Mouse (Mus musculus): ENCODE data around the gene Dusp10.

Gene Dusp10

GRCm38 (mm10) chr1:184053711-184054110, 40.6 kb downstream of the Dusp10 start:
- DNase-seq (ENCODE audit: low spot score in 2 of 2) = no peak

- no peak for DNase-seq (ENCODE audit: low spot score in 2 of 2)
Observed at GRCm38 (mm10) chr1:184054176-184054575, 41.1 kb downstream of the Dusp10 start.

- no peak for DNase-seq (ENCODE audit: low spot score in 2 of 2)
Observed at GRCm38 (mm10) chr1:184058206-184058605, 45.1 kb downstream of the Dusp10 start.

DNA sequence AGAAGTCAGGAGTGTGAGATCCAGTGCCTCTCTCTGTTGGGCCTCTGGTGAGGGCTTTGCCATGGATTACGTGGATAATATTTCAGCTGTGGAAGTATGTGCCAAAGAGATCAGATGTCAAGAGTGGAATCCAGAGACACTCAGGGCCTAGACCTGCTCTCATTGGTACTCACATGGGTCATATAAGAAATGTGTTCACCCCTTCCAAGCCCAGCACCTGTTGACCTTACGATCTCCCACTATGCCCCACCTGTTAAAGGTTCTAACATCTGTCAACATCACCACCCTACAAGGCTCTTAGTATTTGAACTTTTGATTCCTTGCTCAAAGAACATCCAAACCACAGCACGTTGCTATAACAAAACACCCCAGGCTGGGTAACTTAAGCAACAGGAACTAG, 46.7 kb downstream of the Dusp10 start:
- no peak for DNase-seq (ENCODE audit: low spot score in 2 of 2)

DNA sequence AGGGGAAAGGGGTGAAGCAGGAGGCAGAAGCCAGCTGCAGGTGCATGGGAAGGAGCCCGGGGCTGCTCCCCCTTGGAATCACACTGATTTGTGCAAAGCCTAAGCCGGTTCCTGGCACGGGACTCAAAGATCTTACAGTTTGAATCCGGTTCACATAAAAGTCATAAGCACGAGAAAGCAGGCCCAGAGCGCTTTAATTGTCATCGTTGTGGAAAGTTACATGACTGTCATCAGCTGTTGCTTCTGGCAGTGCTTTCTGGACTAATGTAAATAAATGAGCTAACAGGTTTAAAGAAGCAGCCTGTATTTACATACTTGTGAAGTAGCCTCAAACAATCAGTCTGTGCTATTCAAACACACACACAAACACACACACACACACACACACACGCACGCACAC, 47.3 kb downstream of the Dusp10 start:
- DNase-seq (ENCODE audit: low spot score in 2 of 2) = no peak

DNA sequence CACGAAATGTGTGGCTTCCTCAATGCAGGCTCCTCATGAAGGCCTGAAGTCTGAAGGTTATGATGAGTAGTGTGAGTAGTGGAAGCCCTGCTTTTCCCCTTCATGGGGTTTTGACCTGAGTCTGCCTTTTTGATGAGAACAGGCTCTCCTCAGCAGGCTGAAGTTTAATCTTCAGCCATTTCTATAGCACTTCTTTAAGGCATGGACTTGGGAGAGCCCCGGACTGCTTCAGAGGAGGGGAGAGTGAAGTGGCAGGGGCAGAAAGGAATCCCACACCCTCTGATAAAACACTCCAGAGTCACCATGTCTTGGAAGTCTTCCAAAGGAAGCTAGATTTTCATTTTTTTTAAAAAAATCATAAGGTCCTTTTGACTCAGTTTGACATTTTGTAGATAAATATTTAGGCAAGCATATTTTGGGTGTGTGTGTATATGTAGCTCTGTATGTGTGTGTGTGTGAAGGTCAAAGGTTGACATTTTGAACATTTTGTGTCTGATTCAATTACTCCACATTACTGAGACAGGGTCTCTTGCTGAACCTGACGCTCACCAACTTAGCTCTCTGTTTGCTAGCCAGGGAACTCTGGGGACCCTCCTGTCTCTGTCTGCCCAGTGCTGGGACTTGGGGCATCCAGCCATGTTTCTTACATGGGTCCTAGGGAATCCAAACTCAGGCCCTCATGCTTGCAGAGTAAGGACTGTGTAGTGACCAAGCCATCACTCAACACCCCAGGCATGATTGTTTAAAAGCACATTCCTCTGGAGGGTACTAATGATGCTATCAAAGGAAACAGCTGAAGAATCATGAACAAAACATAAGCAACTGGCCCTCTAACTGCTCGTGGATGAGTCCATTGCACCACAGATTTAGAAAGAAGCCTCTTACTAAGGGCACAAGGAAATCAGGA, 48.0 kb downstream of the Dusp10 start:
- no peak for DNase-seq (ENCODE audit: low spot score in 2 of 2)

- no peak for DNase-seq (ENCODE audit: low spot score in 2 of 2)
Observed at GRCm38 (mm10) chr1:184061901-184062300, 48.8 kb downstream of the Dusp10 start.

DNA sequence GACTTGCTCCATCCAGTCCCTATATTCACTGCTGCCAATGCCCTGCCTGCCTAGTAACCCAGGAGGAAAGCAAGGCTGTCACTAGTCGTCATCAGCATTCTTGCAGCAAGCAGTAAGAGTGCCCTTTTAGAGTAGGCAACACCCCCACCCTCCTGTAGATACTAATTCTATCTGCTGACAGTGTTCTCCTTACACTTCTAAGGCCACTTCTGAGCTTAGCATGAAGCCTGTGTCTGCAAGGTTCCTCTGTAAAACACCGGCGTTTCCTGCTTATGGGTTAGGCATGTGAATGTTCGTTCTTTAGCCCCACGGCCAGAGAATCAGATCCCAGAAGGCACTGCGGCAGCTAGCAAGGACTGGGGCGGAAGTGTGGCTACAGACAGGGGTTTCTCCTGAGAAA, 51.2 kb downstream of the Dusp10 start:
- DNase-seq (ENCODE audit: low spot score in 2 of 2) = no peak

- DNase-seq (ENCODE audit: low spot score in 2 of 2) = no peak
Observed at GRCm38 (mm10) chr1:184065589-184066361, 52.7 kb downstream of the Dusp10 start.

- DNase-seq (ENCODE audit: low spot score in 2 of 2) = no peak
Observed at GRCm38 (mm10) chr1:184066460-184067287, 53.6 kb downstream of the Dusp10 start.

DNA sequence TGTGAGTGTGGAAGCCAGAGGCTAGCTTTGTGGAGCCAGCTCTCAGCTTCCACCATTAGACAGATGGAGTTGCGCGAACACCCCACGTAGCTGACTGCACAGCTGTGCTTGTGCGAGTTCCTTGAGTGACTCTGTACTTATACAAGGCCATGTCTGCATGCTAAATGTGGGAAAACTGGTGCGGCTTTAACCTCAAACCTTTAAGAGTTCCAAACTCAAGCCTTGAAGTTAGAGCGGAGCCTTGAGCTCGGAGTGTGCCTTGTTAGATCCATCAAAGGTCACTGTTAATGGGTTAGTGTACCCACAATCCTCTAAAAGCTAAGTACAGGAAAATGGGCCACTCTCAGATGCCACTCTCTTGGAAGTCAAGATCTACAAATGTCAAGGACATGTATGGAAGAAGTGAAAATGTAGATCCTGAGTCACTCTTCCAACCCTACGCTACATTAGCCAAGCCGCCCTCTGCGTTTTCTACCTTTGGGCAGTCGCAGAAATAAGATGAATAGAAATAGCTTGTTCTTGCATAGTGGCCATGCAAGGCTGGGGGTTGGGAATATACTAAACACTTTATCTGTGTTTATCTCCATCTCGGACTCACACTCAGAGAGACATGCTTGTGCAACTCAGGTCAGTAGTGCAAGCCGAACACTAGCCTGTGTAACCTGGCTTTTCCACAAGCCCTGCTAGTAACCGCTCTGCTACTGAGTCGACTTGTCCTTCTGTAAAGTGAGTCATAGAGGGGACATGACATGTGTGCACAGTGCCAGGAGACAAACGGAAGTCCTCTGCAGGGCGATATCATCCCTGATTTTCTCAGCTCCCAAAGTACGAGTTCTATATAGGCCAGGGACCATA, 54.8 kb downstream of the Dusp10 start:
- no peak for DNase-seq (ENCODE audit: low spot score in 2 of 2)

- DNase-seq (ENCODE audit: low spot score in 2 of 2) = no peak
Observed at GRCm38 (mm10) chr1:184068971-184069370, 55.9 kb downstream of the Dusp10 start.

DNA sequence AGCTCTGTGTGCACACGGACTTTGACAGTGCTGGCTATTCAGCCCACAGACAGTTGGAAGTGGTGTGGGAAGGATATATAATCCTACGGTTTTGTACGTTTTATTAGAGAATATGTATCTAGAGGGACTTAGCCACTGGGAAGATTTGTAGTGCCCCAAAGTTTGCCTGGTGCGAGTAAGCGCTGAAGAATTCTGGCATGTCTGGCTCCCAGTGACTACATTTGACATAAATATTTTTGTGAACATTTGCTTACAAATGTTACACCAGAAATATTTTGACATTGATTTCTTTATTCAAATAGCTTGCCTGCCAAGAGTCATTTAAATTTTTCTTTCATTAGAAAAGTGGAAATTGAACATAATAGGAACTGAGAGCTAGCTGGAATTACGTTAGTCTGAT, 63.0 kb downstream of the Dusp10 start:
- no peak for DNase-seq (ENCODE audit: low spot score in 2 of 2)

DNA sequence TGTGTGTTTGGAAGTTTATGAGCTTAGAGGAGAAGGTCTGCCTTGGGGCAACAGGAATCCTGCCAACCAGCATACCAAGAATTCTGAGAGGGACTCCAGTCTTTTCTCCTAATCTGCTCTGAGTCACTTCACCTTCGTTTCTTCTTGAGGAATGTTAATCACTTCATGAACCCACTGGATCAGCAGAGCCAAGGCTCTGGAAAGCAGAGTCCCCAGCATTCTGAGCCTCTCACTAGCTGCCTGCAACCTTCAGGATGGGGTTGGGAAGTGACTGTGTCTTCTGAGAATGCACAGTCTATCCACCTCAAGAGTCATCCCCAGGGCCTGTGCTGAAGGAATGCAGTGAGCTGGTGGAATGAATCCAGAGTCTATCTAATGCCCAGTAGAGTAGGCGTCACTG, 63.7 kb downstream of the Dusp10 start:
- no peak for DNase-seq (ENCODE audit: low spot score in 2 of 2)

DNA sequence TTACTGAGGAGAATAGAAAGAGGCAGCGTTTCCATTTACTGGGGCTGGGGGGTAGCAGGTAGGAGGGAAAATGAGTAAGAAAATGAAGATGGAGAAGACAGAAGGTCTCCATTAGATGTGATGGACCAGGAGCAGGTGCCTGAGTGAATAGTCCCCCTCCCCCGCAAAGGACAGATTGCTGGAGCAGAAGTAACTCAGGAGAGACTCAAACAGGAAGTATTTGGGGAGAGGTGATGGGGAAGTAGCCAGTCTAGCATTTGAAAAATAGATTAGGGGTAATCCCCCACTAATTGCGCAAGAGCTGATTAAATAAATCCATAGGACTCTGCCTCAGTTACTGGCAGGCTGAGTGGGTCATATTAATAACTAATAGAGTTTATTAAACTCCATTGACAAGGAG, 66.2 kb downstream of the Dusp10 start:
- DNase-seq (ENCODE audit: low spot score in 2 of 2) = no peak

DNA sequence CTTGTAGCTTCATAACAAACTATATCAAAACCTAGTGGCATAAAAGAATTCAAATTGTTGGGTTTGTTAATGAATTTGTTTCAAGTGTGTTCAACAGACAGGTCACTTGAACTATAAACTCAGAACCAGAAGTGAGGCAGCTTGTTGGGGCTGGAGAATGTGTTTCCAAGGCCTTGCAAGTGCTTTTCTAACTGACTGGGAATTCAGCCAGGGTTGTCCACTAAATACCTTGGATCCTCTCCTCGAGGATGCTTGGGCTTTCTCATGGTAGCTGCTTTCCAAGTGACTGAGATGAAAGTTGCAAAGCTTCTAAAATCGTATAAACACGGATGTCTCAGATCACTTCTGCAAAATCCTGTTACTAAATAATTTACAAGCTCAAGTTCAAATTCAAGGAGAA, 69.6 kb downstream of the Dusp10 start:
- no peak for DNase-seq (ENCODE audit: low spot score in 2 of 2)

DNA sequence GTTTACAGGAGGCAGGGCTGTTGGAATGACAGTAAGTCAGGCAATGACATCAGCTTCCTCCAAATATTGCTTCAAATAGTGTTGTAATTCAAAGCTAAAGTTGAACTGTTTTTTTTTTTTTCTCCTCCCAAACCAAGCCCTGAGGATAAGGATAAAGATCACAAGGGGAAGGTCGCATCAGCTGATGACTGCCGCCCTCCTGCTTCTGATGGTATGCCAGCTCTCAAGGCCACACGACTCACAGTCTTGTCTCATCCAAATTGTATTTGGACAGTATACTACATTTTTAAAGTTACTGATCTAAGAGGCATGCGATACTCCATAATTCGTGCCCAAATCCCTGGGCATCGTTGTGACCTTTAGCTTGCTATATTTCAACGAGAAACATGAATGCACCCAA, 70.1 kb downstream of the Dusp10 start:
- DNase-seq (ENCODE audit: low spot score in 2 of 2) = no peak

GRCm38 (mm10) chr1:184084961-184085360, 71.9 kb downstream of the Dusp10 start:
- no peak for DNase-seq (ENCODE audit: low spot score in 2 of 2)

DNA sequence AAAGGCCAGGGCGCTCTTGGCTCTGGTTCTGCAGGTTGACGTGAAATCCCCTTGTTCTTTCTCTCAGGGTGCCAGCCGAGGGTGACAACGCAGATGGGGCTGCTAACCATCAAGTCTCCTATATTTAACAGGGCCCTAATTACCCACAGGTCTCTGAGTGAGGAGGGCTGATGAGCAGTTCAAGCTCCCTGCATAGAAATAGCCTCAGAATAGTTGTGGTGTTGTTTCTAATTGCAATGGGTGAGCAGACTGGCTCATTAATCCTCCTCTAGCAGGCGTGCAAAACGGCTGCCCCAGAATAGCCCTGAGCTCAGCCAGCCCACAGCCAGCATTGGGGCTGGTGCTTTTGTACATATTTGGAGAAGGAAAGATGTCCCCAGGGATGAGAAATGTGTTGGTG, 77.4 kb downstream of the Dusp10 start:
- DNase-seq (ENCODE audit: low spot score in 2 of 2) = no peak

- no peak for DNase-seq (ENCODE audit: low spot score in 2 of 2)
Observed at GRCm38 (mm10) chr1:184094914-184095313, 81.8 kb downstream of the Dusp10 start.

- no peak for DNase-seq (ENCODE audit: low spot score in 2 of 2)
Observed at GRCm38 (mm10) chr1:184100414-184100813, 87.3 kb downstream of the Dusp10 start.
